Comparison of ENCODE assay signal across 26 mouse cellular contexts in genomic region chr11:58357042-58357441, GRCm38 (mm10). TPM values are rescaled to one million over a fixed set of nuclear protein-coding genes. Genes with fewer than 3 reads are reported as not detected.
DNase-seq lines count a peak whose midpoint lies in the region; ATAC-seq and TF ChIP-seq lines count a peak whose summit lies in the region.
"Had no signal": no experiment of that assay in that cellular context is flagged by ENCODE, and none has a peak within 500 bp of the region (broad histone marks: within the 10 kb centered on the region; RNA-seq: fewer than 3 reads in every experiment).

No protein-coding gene starts in this region.

- ATAC-seq in stomach, postnatal 0 days (ENCODE audit: low FRiP score, low TSS enrichment) = no peak
- ATAC-seq: activated CD4-positive, CD25-positive, alpha-beta regulatory T cell, adult 4 months; CD4-positive, CD25-positive, alpha-beta regulatory T cell, adult 4 months; Patski had no signal

- no peak overlapping the region for H3K9ac ChIP-seq in MEL (ENCODE audit: control insufficient read depth, low read depth, low read length, poor library complexity, severe bottlenecking)
- H3K9ac ChIP-seq in stomach, postnatal 0 days (ENCODE audit: low read length) = no peak overlapping the region

- TF ChIP-seq POLR2A in MEL (IDR thresholded peaks at IDR 0.05; ENCODE audit: control insufficient read depth in 1 of 2, insufficient read depth in 1 of 2, low read depth in 1 of 2, low read length in 2 of 2, poor library complexity in 1 of 2) = no peak
- no peak for TF ChIP-seq POLR2A in small intestine, adult 2 months (IDR thresholded peaks at IDR 0.05; ENCODE audit: low read depth, low read length)

- no peak for TF ChIP-seq RAD21 in MEL (IDR thresholded peaks at IDR 0.05; ENCODE audit: low read depth, low read length)

- H3K36me3 ChIP-seq in MEL (ENCODE audit: control insufficient read depth in 1 of 2, insufficient read depth in 2 of 2, low read length in 2 of 2) = peaks cover 0 to 23% of the 10 kb centered on the region in 2 experiments; a peak in 2 of 4 replicates
- no peaks in the 10 kb centered on the region for H3K36me3 ChIP-seq in small intestine, adult 2 months (ENCODE audit: control insufficient read depth, insufficient read depth, low read length)
- H3K36me3 ChIP-seq in stomach, postnatal 0 days (ENCODE audit: control insufficient read depth, insufficient read depth, low read length) = no peaks in the 10 kb centered on the region
- H3K36me3 ChIP-seq: G1E had no signal

- H3K9me3 ChIP-seq in MEL (replicated peaks; ENCODE audit: insufficient read depth, low read length) = no peaks in the 10 kb centered on the region
- H3K9me3 ChIP-seq in stomach, postnatal 0 days (ENCODE audit: control insufficient read depth, low read length) = no peaks in the 10 kb centered on the region
- H3K9me3 ChIP-seq: G1E had no signal

- no peaks in the 10 kb centered on the region for H3K79me2 ChIP-seq in MEL (ENCODE audit: control insufficient read depth, insufficient read depth, low read length, poor library complexity)

- TF ChIP-seq EP300 in MEL (IDR thresholded peaks at IDR 0.05; ENCODE audit: low read depth in 1 of 2, low read length in 2 of 2) = peak in 1 of 2 experiments; percentile 41; a peak in 1 of 4 replicates
- no peak for TF ChIP-seq EP300 in stomach, postnatal 0 days (optimal IDR thresholded peaks at IDR 0.05)

- H3K4me3 ChIP-seq in MEL (ENCODE audit: control insufficient read depth in 1 of 2, insufficient read depth in 1 of 2, low read depth in 2 of 2, low read length in 2 of 2) = no peak overlapping the region
- no peak overlapping the region for H3K4me3 ChIP-seq in small intestine, adult 2 months (ENCODE audit: low read depth, low read length)
- no peak overlapping the region for H3K4me3 ChIP-seq in stomach, postnatal 0 days (ENCODE audit: low read depth, low read length)

- no peak overlapping the region for H3K4me2 ChIP-seq in stomach, postnatal 0 days (replicated peaks; ENCODE audit: low read depth)

- WGBS in small intestine, adult 2 months = 64% methylated on average over 3 of the region's 3 CpGs
- 77% methylated on average over 3 of the region's 3 CpGs for WGBS in stomach, postnatal 0 days

- no peak overlapping the region for H3K27ac ChIP-seq in MEL (ENCODE audit: control insufficient read depth, low read depth, low read length)
- peak overlapping the region; percentile 33 for H3K27ac ChIP-seq in small intestine, adult 2 months (ENCODE audit: insufficient read depth, low read depth, low read length)
- H3K27ac ChIP-seq in stomach, postnatal 0 days (replicated peaks) = peak overlapping the region; percentile 35

- no peaks in the 10 kb centered on the region for H3K27me3 ChIP-seq in MEL (ENCODE audit: control insufficient read depth in 1 of 2, insufficient read depth in 2 of 2, low read length in 2 of 2)
- H3K27me3 ChIP-seq in small intestine, adult 2 months (ENCODE audit: control insufficient read depth, insufficient read depth, low read length) = no peaks in the 10 kb centered on the region
- H3K27me3 ChIP-seq in stomach, postnatal 0 days (ENCODE audit: control insufficient read depth, insufficient read depth, low read length) = no peaks in the 10 kb centered on the region
- H3K27me3 ChIP-seq: Patski had no signal

- DNase-seq in MEL (ENCODE audit: low read depth, low spot score) = peak; percentile 54
- no peak for DNase-seq in stomach, postnatal 0 days (ENCODE audit: low spot score)
- DNase-seq in right cerebral cortex, postnatal 10 days (ENCODE audit: low spot score in 2 of 2) = no peak
- no peak for DNase-seq in thymus, postnatal 10 days (ENCODE audit: low spot score in 2 of 2)
- DNase-seq in layer of hippocampus, adult 8-10 months (ENCODE audit: low spot score in 2 of 2) = no peak
- DNase-seq: adrenal gland, adult 2 months; adrenal gland, adult 8-10 months; adrenal gland, postnatal 10 days; adrenal gland, postnatal 14 days; adrenal gland, postnatal 25 days; adrenal gland, postnatal 36 days; B cell, adult 2 months; cerebellum, adult 11 months; cerebellum, adult 11-12 months; cerebellum, adult 18-20 months; cerebellum, adult 2 months had no signal

- TF ChIP-seq CTCF in MEL (IDR thresholded peaks at IDR 0.05 in 2 of 3, conservative IDR thresholded peaks at IDR 0.05 in 1 of 3; ENCODE audit: control insufficient read depth in 1 of 3, insufficient read depth in 1 of 3, low read depth in 2 of 3, low read length in 3 of 3, poor library complexity in 1 of 3, severe bottlenecking in 1 of 3) = no peak
- TF ChIP-seq CTCF in small intestine, adult 2 months (IDR thresholded peaks at IDR 0.05; ENCODE audit: extremely low read depth, insufficient read length, insufficient replicate concordance, low read depth, low read length) = no peak
- no peak for TF ChIP-seq CTCF in stomach, postnatal 0 days (IDR thresholded peaks at IDR 0.05; ENCODE audit: low read depth)

- H3K4me1 ChIP-seq in MEL (ENCODE audit: control insufficient read depth in 1 of 2, insufficient read depth in 2 of 2, low read length in 2 of 2) = peaks cover 15 to 42% of the 10 kb centered on the region in 2 experiments
- peaks cover 38% of the 10 kb centered on the region for H3K4me1 ChIP-seq in small intestine, adult 2 months (ENCODE audit: control insufficient read depth, insufficient read depth, insufficient read length, low read length)
- H3K4me1 ChIP-seq in stomach, postnatal 0 days (replicated peaks; ENCODE audit: control insufficient read depth, insufficient read depth) = no peaks in the 10 kb centered on the region

TF ChIP-seq in MEL, 35 proteins besides CTCF, POLR2A, EP300 and RAD21:
- peak; percentile 75 for TF ChIP-seq GATA1 (IDR thresholded peaks at IDR 0.05; ENCODE audit: low read depth, low read length)
- TF ChIP-seq SMC3 (IDR thresholded peaks at IDR 0.05; ENCODE audit: low read depth, low read length) = no peak
- TF ChIP-seq RCOR1 (IDR thresholded peaks at IDR 0.05; ENCODE audit: low read depth, low read length) = peak; percentile 34; the same call in 1 of the 2 replicates

RNA-seq across cellular contexts. Expression of gene Lypd8, which starts 21.8 kb away (rescaled TPM):
- total RNA-seq in MEL (2012; rRNA removed) = 0.19 TPM in 1 of 2 replicates, not detected in the other
- under 1 TPM in 1 of 2 experiments, not detected in 1; 0.31 TPM for polyA plus RNA-seq in MEL (2012; ENCODE audit: insufficient read depth in 1 of 2, insufficient read length in 2 of 2, low read depth in 1 of 2, low replicate concordance in 2 of 2, missing spikeins in 1 of 2)
- polyA plus RNA-seq in small intestine, adult 2 months (2012; rRNA removed) = 1,520 and 2,382 TPM in 2 replicates
- polyA plus RNA-seq in stomach, postnatal 0 days (2015; fragmentation: Nextera tagmentation; extraction: Ambion mirVana) = 1,014 and 1,152 TPM in 2 replicates
- under 1 TPM in 1 of 4 experiments, not detected in 3; 0.29 TPM for total RNA-seq in layer of hippocampus, adult 8-10 months (2022)
- total RNA-seq: adrenal gland, adult 18-20 months; adrenal gland, adult 2 months; adrenal gland, adult 8-10 months; adrenal gland, postnatal 10 days; adrenal gland, postnatal 14 days; adrenal gland, postnatal 25 days; adrenal gland, postnatal 36 days; adrenal gland, postnatal 4 days; CH12.LX; ES-E14 had no signal
- polyA plus RNA-seq: activated CD4-positive, CD25-positive, alpha-beta regulatory T cell, adult 4 months; C2C12; CD4-positive, CD25-positive, alpha-beta regulatory T cell, adult 4 months; Patski had no signal

RNA-seq across cellular contexts. Expression of gene Sh3bp5l, which starts 26.5 kb away (rescaled TPM):
- 27.3 and 31.7 TPM in 2 replicates for total RNA-seq in MEL (2012; rRNA removed)
- polyA plus RNA-seq in MEL (2012; ENCODE audit: insufficient read depth in 1 of 2, insufficient read length in 2 of 2, low read depth in 1 of 2, low replicate concordance in 2 of 2, missing spikeins in 1 of 2) = 10 to 100 TPM in 1 of 2 experiments, not detected in 1; 32.8 TPM
- polyA plus RNA-seq in small intestine, adult 2 months (2012; rRNA removed) = 14.9 and 22.7 TPM in 2 replicates
- 33.6 and 34.1 TPM in 2 replicates for polyA plus RNA-seq in stomach, postnatal 0 days (2015; fragmentation: Nextera tagmentation; extraction: Ambion mirVana)
- 10 to 100 TPM; 37.3 to 57.0 (median 44.8) TPM for total RNA-seq in layer of hippocampus, adult 8-10 months (2022)

RNA-seq across cellular contexts. Expression of gene Zfp672, which starts 26.9 kb away (rescaled TPM):
- total RNA-seq in MEL (2012; rRNA removed) = 27.2 and 39.5 TPM in 2 replicates
- polyA plus RNA-seq in MEL (2012; ENCODE audit: insufficient read depth in 1 of 2, insufficient read length in 2 of 2, low read depth in 1 of 2, low replicate concordance in 2 of 2, missing spikeins in 1 of 2) = 10 to 100 TPM in 1 of 2 experiments, not detected in 1; 22.6 TPM
- 17.5 and 17.8 TPM in 2 replicates for polyA plus RNA-seq in small intestine, adult 2 months (2012; rRNA removed)
- 76.0 and 78.4 TPM in 2 replicates for polyA plus RNA-seq in stomach, postnatal 0 days (2015; fragmentation: Nextera tagmentation; extraction: Ambion mirVana)
- total RNA-seq in layer of hippocampus, adult 8-10 months (2022) = 10 to 100 TPM; 39.8 to 56.6 (median 45.4) TPM

RNA-seq across cellular contexts. Expression of gene Zfp692, which starts 50.2 kb away (rescaled TPM):
- total RNA-seq in MEL (2012; rRNA removed) = 16.0 and 25.7 TPM in 2 replicates
- polyA plus RNA-seq in MEL (2012; ENCODE audit: insufficient read depth in 1 of 2, insufficient read length in 2 of 2, low read depth in 1 of 2, low replicate concordance in 2 of 2, missing spikeins in 1 of 2) = 10 to 100 TPM in 1 of 2 experiments, not detected in 1; 38.0 TPM
- polyA plus RNA-seq in small intestine, adult 2 months (2012; rRNA removed) = 14.1 and 15.8 TPM in 2 replicates
- 13.7 and 14.8 TPM in 2 replicates for polyA plus RNA-seq in stomach, postnatal 0 days (2015; fragmentation: Nextera tagmentation; extraction: Ambion mirVana)
- total RNA-seq in layer of hippocampus, adult 8-10 months (2022) = 10 to 100 TPM; 28.5 to 36.1 (median 32.3) TPM

Comparison
In these comparisons a context has a peak if more than half of its experiments do, and no peak if none do; other contexts are left out.
1. RNA of gene Lypd8, which starts 21.8 kb away (polyA plus RNA-seq): 1,520 to 2,382 TPM in small intestine, adult 2 months and 1,014 to 1,152 TPM in stomach, postnatal 0 days; 0.31 TPM in MEL; every median in the first group is over 100 times any median in the second.